Mouse (Mus musculus): ENCODE data around the gene Atxn1. TPM values are rescaled to one million over a fixed set of nuclear protein-coding genes. Genes with fewer than 3 reads are reported as not detected.

The Atxn1 gene
- 15.3 TPM for polyA plus RNA-seq (2015; fragmentation: Illumina TruSeq; extraction: RNeasy Lipid Tissue Mini Kit (QIAGEN cat#74804); ENCODE audit: low read depth, low replicate concordance)

GRCm38 (mm10) chr13:45964853-45965593 is at the start of gene Atxn1:
TSS of gene Atxn1 (minus strand) at chr13:45965008.

DNA sequence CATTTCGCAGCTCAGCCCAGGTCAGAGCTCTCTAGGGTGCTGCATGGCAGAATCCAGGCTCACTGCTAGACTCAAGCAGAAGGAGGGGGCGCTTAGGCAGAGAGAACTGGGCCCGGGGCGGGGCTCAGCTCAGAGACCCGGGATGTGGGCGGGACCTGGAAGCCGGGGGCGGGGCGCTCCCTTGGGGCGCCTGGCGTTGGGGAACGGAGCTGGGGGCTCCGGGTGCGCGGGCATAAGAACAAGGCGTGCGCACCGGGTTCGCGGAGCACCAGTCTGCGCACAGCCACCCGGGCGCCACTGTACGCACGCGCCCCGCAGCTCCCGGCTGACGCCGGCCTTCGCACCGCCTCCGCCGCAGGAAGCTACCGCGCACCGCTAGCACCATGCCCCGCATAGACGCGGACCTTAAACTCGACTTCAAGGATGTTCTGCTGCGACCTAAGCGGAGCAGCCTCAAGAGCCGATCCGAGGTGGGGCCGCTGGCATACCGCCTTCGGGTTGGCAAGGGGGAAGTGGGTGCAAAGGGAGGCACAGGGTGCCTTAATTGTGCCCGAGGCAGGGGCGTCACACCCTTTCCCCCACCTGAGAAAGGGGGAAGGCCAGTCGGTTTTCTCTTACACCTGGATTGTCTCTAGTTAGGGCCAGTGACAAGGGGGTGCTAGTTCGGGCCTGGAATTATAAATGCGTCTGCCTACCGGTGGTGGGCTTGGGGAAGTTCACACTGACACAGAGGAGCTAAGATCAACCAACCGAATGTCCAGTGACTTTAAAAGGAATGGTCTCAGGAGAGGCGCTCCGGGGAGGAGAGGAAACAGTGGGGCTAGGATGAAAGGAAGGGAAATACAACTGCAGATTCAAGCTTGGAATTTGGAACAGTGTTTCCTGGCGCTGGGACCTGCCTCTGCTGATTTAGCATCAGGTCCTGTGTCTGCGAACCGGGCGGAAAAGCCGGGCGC is 457.3 kb downstream of the Atxn1 start, which contains the start of gene Gmpr:
Gmpr (plus strand) TSS at position 171 of the 956 bp plus-strand sequence.

